Mouse (Mus musculus): ENCODE results near the gene Supt20.
A peak's percentile ranks its signal among the peaks of the same experiment; 100 is the strongest.

The Supt20 gene

DNA sequence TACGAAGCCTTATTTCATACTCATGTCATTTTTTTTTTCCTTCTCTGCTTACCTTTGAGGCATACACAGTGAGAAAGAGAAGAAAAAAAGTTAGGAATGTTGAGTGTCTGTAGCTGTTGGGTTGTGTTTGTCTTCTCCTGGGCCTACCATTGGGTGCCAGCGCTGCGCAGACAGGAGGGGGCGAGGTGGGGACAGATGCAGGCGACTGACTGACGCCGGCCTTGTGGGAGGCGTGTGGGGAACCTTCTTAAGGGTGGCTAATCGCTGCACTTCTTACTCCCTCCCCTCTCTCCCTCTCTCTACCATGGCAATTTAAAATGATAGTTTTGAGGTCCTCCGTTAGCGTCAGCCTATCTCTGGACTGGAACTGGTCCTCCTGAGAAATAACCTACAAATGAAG lies 63.5 kb downstream of the Supt20 start:
- no peak for DNase-seq (ENCODE audit: low read depth, low spot score)

GRCm38 (mm10) chr3:54757446-54757845 lies 64.8 kb downstream of the Supt20 start:
- no peak for DNase-seq (ENCODE audit: low read depth, low spot score)

DNA sequence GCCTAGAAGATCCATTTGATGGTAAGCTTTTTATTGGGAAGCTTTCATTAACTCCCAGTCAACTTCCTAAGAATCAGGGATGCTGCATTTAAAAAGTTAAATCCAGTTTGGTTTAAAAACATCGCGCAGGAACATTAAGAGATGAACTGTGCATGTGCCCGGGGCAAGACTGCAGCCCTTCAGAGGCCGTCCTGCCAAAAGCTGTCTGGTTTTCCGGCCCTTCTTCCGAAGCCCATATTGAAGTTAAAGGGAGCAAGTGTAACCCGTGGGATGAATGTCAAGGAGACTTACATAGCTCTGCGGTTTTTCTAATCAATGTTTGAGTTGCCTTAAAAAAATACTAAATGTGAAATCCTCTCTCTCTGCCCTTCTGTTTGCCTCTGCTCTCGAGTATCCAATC lies 66.6 kb downstream of the Supt20 start:
- no peak for DNase-seq (ENCODE audit: low read depth, low spot score)

- no peak for DNase-seq (ENCODE audit: low read depth, low spot score)
These were observed 67.9 kb downstream of the Supt20 start for GRCm38 (mm10) chr3:54760321-54761115.

- DNase-seq (ENCODE audit: low read depth, low spot score): no peak
These were observed 68.7 kb downstream of the Supt20 start for GRCm38 (mm10) chr3:54761258-54761657.

DNA sequence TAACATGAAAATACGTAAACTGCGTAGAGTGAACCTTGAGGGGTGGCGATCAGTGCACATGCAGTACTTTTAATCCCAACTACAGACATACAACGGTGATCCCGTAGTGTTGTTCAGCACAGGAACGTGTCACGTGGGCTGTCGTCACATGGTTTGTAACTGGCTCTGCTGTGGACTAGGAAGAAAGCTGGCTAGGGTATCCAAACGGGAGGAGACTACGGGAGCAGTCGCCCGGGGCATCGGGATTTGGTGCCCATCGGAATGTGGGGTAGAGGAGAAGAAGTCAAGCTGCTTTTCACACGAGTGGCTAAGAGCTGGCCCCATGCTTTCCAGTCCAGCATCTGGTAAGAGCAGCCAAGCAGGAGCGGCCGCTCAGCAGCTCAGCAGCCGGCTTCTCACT lies 71.8 kb downstream of the Supt20 start:
- no peak for DNase-seq (ENCODE audit: low read depth, low spot score)

- peak; percentile 16 for DNase-seq (ENCODE audit: low read depth, low spot score)
These were observed 72.9 kb downstream of the Supt20 start for GRCm38 (mm10) chr3:54765521-54765920.

DNA sequence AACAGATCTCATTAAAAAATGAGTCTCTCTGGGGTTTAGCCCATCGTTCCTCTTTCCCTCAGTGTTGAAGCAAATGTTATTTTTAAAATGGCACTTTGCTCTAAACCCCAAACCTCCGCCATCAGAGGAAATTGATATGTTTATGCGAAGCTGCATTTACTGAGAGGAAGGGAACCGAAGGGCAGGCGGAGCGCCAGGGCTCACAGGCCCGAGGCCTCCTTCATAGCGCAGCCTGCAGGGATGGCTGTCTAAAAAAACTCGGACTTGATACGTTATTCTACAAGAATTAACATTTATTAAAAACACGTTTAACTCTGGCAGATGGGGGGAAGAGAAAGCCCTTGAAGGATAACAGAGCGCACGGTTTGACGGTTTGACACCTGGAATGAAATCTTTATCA lies 73.4 kb downstream of the Supt20 start:
- DNase-seq (ENCODE audit: low read depth, low spot score): no peak

DNA sequence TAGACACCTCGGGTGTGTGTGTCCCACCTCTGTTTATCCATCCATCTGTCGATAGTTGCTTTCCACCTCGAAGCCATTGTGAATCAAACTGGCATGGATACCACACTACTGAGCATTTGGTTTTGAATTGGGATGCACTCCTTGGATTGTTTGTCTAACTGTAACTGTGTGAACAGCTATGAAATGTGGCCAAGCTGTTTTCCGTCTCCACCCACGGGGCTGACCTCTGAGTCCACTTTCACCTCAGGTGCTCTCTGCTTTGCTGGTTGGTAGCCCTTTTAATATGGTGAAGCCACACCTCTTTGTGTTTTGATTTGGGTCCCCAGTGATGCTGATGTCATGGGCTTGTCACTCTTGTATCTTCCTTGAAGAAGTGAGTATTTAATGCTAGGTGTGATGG lies 74.2 kb downstream of the Supt20 start:
- DNase-seq (ENCODE audit: low read depth, low spot score): no peak

DNA sequence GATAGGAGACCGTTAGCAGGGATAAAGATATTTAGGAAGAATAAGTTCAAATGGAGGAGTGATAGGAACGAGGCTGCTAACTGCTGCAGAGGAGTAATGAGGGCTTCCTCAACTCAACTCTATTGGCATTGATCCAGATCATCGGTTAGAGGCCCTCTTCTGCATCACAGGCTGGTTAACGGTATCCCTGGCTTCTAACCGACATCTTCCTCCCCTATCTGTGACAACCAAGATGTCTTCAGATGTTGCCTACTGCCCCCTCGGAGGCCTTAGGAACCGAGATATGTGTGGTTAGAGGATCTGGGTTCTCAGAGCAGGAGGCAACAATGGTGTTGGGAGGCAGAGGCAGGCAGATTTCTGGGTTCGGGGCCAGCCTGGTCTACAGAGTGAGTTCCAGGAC lies 76.0 kb downstream of the Supt20 start:
- no peak for DNase-seq (ENCODE audit: low read depth, low spot score)

DNA sequence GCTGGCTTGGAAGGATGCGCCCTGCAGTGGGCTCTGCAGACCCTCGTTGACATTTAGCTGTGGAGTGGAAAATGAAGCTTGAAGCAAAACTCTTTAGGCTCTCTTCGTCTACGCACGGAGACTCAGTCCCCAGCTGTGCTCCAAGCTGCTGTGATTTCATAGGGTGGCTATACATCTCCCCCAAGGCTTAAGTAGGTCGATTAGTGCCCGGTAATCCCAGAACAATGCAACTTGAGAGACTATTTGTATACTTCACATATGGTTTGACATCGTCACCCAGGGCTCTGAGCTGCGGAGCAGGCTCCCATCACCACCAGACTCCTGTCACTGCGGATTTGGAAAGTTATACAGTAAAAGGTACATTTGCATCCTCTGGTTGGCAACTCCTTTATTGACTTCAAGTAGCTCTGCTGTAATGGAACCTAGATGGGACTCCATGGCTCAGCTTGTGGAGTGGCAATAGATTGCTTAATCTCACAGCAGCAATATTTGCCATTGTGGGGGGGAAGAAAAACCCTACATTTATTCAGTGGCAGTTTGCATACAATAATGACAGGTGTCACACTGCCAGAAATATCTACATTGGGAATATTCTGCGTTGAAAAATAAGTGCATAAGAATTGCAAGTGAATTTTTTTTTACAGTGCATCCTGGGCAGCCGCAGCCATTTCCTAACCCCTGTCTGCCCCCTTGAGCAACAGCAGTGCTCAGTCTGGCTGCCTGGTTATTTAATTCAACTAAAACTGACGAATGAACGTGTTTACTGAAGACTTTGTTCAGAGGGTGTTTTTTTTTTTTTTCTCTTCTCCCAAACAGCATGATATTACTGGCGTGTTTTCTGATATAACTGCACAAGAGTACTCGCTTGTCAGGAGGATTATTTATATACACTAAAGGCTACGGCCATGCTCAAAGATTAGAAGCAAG lies 77.0 kb downstream of the Supt20 start:
- no peak for DNase-seq (ENCODE audit: low read depth, low spot score)

DNA sequence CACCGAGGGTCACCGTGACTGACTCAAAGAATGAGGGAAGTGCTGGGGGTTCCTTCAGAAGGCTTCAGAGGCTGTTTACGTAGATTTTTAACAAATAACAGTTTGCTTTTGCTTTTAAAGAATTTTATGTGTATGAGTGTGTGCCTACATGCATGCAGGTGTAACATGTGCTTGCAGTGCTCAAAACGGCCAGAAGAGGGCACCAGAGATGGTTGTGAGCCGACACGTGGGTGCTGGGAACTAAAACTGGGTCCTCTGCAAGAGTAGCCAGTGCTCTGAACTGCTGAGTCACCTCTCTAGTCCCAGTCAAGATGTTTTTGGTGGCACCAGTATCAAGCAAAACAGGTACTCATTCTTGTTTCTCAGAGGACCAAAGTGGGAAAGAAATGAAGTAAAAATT lies 81.0 kb downstream of the Supt20 start:
- DNase-seq (ENCODE audit: low read depth, low spot score): no peak

GRCm38 (mm10) chr3:54775989-54776631 lies 83.5 kb downstream of the Supt20 start:
- DNase-seq (ENCODE audit: low read depth, low spot score): no peak

All from CD4-positive helper T cell, adult 2 months (primary cell).